Mouse (Mus musculus) common myeloid progenitor, adult 5-6 weeks (primary cell): ENCODE results near the gene Eaf2. TPM values are rescaled to one million over a fixed set of nuclear protein-coding genes. Genes with fewer than 3 reads are reported as not detected.

Experiments
- ATAC-seq: replicated peaks from 2 replicates; pipeline ENCODE4 v1.8.0; 2016; ENCODE audit warnings: low read depth, mild to moderate bottlenecking, moderate TSS enrichment, inconsistent platforms; ENCODE audit not compliant: poor library complexity, severe bottlenecking
- total RNA-seq: library from RNA; stranded (forward); fragments of 200-1000, 187-1606 nt; gene quantifications from 2 replicates; pipeline ENCODE4 v1.2.3, GENCODE M21; 2017

The Eaf2 gene
- total RNA-seq, 1 experiment from 2014 or later: not detected

DNA sequence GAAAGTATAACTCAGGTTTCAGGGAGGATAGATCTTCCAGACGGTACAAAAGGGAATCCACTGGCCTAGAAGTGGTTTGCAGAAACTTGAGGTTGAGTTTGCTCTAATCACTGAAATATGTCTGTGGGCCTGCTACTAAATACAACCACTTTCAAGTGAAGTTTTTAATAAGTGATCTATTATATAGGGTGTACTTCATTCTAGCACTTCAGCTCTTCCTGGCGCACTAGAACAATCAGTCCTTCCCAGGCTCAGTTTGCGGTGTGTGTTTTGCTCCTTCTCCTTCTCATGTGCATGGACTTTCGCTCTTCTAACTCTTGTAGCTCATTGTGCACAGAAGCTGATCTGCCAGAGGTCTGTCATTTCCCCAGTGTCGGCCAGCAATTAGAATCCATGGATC is 101.8 kb downstream of the Eaf2 start:
- no peak for ATAC-seq

DNA sequence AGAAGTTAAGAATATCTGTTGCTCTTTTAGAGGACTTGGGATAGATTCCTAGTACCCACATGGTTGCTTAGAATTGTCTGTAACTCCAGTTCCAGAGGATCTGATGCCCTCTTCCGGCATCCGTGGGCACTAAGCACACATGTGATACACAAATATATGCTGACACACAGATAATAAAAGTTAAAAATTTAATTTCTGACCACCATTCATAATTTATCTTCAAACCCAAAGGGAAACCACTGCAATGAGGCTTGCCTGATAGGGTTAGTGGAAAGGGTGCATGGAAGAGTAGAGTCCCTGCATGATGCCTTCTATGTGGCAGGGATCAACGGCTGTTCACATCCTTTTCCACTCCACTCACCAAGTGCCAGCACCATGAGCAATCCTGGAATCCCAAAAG is 103.1 kb downstream of the Eaf2 start:
- ATAC-seq: peak; percentile 56

- ATAC-seq: no peak
These were observed 103.6 kb downstream of the Eaf2 start for GRCm38 (mm10) chr16:36771244-36771643.

DNA sequence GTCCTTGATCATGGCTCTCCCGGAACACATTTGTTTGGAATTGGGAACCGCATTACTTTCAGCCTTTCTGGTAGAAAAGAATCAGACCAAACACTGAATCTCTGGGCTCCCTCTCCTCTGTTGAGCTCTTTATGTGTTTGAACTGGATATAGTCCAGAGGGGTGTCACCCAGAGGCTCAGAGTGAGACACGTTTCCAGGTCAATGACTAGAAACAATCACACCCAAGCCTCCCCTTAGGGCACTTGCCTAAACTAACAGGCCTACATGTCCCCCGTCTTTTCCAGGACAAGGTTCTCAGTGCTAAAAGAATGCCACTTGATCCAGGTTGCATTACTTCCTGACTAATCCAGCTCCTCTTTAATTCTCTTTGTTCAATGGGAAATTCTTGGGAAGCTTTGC is 104.0 kb downstream of the Eaf2 start:
- no peak for ATAC-seq

DNA sequence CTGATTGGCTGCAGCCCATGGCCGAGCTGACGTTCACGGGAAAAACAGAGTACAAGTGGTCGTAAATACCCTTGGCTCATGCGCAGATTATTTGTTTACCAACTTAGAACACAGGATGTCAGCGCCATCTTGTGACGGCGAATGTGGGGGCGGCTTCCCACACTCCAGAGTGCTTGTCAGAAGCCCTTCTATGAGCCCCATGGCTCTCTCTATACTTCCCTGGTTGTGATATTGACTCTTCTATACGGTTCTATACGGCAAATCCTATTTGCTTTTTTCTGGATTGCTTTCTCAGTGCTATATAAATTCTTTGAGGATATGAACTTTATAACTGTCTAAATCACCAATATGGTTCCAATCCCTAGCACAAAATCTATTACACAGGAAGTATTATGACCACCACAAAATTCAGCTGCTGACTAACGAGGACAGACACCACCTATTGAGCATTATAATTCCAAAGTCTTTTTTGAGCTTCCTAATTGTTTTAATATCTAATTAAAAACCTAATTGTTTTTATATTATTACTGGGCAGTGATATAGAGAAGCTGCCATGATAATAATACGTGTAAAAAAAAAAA is 104.5 kb downstream of the Eaf2 start:
- ATAC-seq: peak; percentile 76

DNA sequence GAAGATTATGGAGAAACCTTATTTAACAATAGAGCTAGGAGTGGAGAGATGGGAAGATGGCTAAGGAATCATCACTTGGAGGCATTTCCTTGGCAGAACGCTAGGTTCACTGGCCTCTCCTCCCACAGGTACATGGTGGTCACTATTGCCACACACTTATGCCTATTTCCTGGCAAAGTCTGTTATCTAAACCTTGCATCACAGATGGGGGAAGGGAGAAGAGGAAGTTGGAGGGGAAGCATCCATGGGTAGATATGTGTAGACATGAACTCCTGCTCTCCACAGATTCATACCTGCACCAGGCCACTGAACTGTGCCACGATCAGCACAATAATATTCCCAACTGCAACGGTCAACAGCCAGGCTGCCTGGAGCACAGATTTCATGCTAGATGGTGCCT is 122.8 kb downstream of the Eaf2 start:
- ATAC-seq: 0 out of 2 replicates have a peak, but pooled peaks have one; percentile 18

- 0 out of 2 replicates have a peak, but pooled peaks have one; percentile 42 for ATAC-seq
These were observed 127.0 kb downstream of the Eaf2 start for GRCm38 (mm10) chr16:36747767-36748166.

- ATAC-seq: no peak
These were observed 127.7 kb downstream of the Eaf2 start for GRCm38 (mm10) chr16:36747068-36747467.

DNA sequence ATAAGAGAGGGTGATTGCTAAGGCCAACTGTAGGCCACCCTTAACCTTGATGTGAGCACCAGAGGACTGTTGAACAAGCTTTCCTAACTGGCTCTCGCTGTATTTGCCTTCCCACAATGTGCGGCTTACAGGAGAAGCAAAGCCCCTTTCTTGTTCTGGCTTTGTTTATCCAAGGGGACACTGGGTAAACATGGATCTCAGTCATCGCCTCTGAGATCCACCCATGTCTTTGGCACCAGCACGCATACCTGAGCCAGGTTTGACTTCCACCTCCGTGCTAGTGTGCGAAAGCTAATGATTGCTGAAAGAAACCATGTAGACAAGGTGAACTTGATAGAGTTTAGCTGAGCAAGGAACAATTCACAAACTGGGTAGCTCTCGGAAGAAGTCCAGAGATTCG is 131.2 kb downstream of the Eaf2 start:
- ATAC-seq: no peak

Other genes with a start within 250 kb of the Eaf2 start
- gene Cd86, start 208.9 kb downstream of the Eaf2 start, total RNA-seq: 1.6 and 3.6 TPM in 2 replicates
- 0.44 TPM in 1 of 2 replicates, not detected in the other for gene Ildr1, start 181.0 kb downstream of the Eaf2 start, total RNA-seq
- 31.8 and 33.6 TPM in 2 replicates for gene Slc15a2, start 90.0 kb downstream of the Eaf2 start, total RNA-seq
- 32.1 and 47.8 TPM in 2 replicates for gene Iqcb1, start 46.6 kb downstream of the Eaf2 start, total RNA-seq
- 44.5 and 58.3 TPM in 2 replicates for gene Golgb1, start 137 bp upstream of the Eaf2 start, total RNA-seq
- 137 and 146 TPM in 2 replicates for gene Hcls1, start 60.0 kb upstream of the Eaf2 start, total RNA-seq
- 0.18 TPM in 1 of 2 replicates, not detected in the other for gene Fbxo40, start 115.5 kb upstream of the Eaf2 start, total RNA-seq
- 24.0 and 37.6 TPM in 2 replicates for gene Polq, start 136.8 kb upstream of the Eaf2 start, total RNA-seq